Mouse (Mus musculus): ENCODE data around the gene 4932414N04Rik. TPM values are rescaled to one million over a fixed set of nuclear protein-coding genes. Genes with fewer than 3 reads are reported as not detected.

Gene 4932414N04Rik
- polyA plus RNA-seq, 1 experiment from 2014 or later, result not detected

GRCm38 (mm10) chr2:68796011-68796775 is 139.9 kb downstream of the 4932414N04Rik start:
- H3K9me3 ChIP-seq (ENCODE audit: control insufficient read depth, low read length), result no peaks in the 10 kb centered on the region
- no peaks in the 10 kb centered on the region for H3K36me3 ChIP-seq (ENCODE audit: control insufficient read depth, insufficient read depth, low read length)
- H3K4me3 ChIP-seq (ENCODE audit: low read depth, low read length), result no peak overlapping the region
- DNase-seq (ENCODE audit: low spot score) (no peak), ATAC-seq (ENCODE audit: insufficient read depth, low FRiP score, low TSS enrichment) (no peak)
- no peaks in the 10 kb centered on the region for H3K4me1 ChIP-seq (ENCODE audit: control insufficient read depth, insufficient read depth, low read length)
- no peak overlapping the region for H3K4me2 ChIP-seq (ENCODE audit: low read depth)
- H3K9ac ChIP-seq (ENCODE audit: low read length), result no peak overlapping the region
- no peaks in the 10 kb centered on the region for H3K27me3 ChIP-seq (ENCODE audit: control insufficient read depth, insufficient read depth, low read length)
- H3K27ac ChIP-seq (ENCODE audit: low read depth, low read length), result no peak overlapping the region
- 74% methylated on average over 10 of the region's 10 CpGs for WGBS

GRCm38 (mm10) chr2:68797106-68797505 is 140.8 kb downstream of the 4932414N04Rik start:
- H3K9me3 ChIP-seq (ENCODE audit: control insufficient read depth, low read length), result no peaks in the 10 kb centered on the region
- no peak overlapping the region for H3K4me3 ChIP-seq (ENCODE audit: low read depth, low read length)
- no peak overlapping the region for H3K4me2 ChIP-seq (ENCODE audit: low read depth)
- no peak overlapping the region for H3K27ac ChIP-seq (ENCODE audit: low read depth, low read length)
- ATAC-seq (ENCODE audit: insufficient read depth, low FRiP score, low TSS enrichment) (no peak), DNase-seq (ENCODE audit: low spot score) (no peak)
- H3K27me3 ChIP-seq (ENCODE audit: control insufficient read depth, insufficient read depth, low read length), result no peaks in the 10 kb centered on the region
- no peaks in the 10 kb centered on the region for H3K4me1 ChIP-seq (ENCODE audit: control insufficient read depth, insufficient read depth, low read length)
- H3K36me3 ChIP-seq (ENCODE audit: control insufficient read depth, insufficient read depth, low read length), result no peaks in the 10 kb centered on the region
- 79% methylated on average over 4 of the region's 4 CpGs for WGBS
- no peak overlapping the region for H3K9ac ChIP-seq (ENCODE audit: low read length)

Other genes with a start within 250 kb of the 4932414N04Rik start
- gene Stk39, start 184.2 kb upstream of the 4932414N04Rik start, polyA plus RNA-seq (2014; fragmentation: Nextera tagmentation; extraction: Ambion mirVana), result 39.5 and 41.1 TPM in 2 replicates
- gene 4933409G03Rik, start 74.1 kb upstream of the 4932414N04Rik start, polyA plus RNA-seq (2014; fragmentation: Nextera tagmentation; extraction: Ambion mirVana), result not detected in 2 replicates
- 59.5 and 64.9 TPM in 2 replicates for gene Cers6, start 205.0 kb downstream of the 4932414N04Rik start, polyA plus RNA-seq (2014; fragmentation: Nextera tagmentation; extraction: Ambion mirVana)